Mouse (Mus musculus) liver, postnatal 0 days (tissue): ENCODE data around the gene Mrps12. TPM values are rescaled to one million over a fixed set of nuclear protein-coding genes. Genes with fewer than 3 reads are reported as not detected.

Source experiments
- ATAC-seq: fragments of 200-750 bp; cut with Nextera tagmentation; 2 replicates; pipeline ENCODE4 v1.8.0; 2017; ENCODE audit warnings: mild to moderate bottlenecking, moderate library complexity
- DNase-seq: peaks from one replicate; pipeline ENCODE4 v3.0.0-alpha.2; 2016
- H3K27ac ChIP-seq: fragments of 300-500 bp; sonication (generic); 2 replicates; pipeline ENCODE4 v1.5.1; 2014; ENCODE audit warnings: antibody characterized with exemption, moderate library complexity, mild to moderate bottlenecking, low read depth
- H3K27me3 ChIP-seq: fragments of 300-500 bp; sonication (generic); 2 replicates; pipeline ENCODE4 v1.6.1; 2014; ENCODE audit warnings: low read length, control low read depth, mixed read lengths; ENCODE audit not compliant: insufficient read depth
- H3K36me3 ChIP-seq: fragments of 300-500 bp; sonication (generic); replicated peaks from 2 replicates; pipeline ENCODE4 v1.6.1; 2014; ENCODE audit warnings: mild to moderate bottlenecking, control low read depth, low read length, moderate library complexity, mixed read lengths; ENCODE audit not compliant: insufficient read depth
- H3K4me1 ChIP-seq: fragments of 300-500 bp; sonication (generic); 2 replicates; pipeline ENCODE4 v1.6.1; 2014; ENCODE audit warnings: antibody characterized with exemption, mild to moderate bottlenecking, control low read depth; ENCODE audit not compliant: insufficient read depth
- H3K4me2 ChIP-seq: fragments of 300-500 bp; sonication (generic); 2 replicates; pipeline ENCODE4 v1.6.1; 2014; ENCODE audit warnings: low read depth, mild to moderate bottlenecking, low read length, moderate library complexity, mixed read lengths
- H3K4me3 ChIP-seq: fragments of 300-500 bp; sonication (generic); 2 replicates; pipeline ENCODE4 v1.5.1; 2014; ENCODE audit warnings: low read depth, low read length
- H3K9ac ChIP-seq: fragments of 300-500 bp; sonication (generic); replicated peaks from 2 replicates; pipeline ENCODE4 v1.6.1; 2014; ENCODE audit warnings: mild to moderate bottlenecking, moderate library complexity
- H3K9me3 ChIP-seq: fragments of 300-500 bp; sonication (generic); 2 replicates; pipeline ENCODE4 v1.6.1; 2016; ENCODE audit warnings: mild to moderate bottlenecking, control low read depth, low read length, mixed read lengths
- CTCF ChIP-seq: sonication (generic); IDR thresholded peaks from 2 replicates; pipeline ENCODE4 v1.5.1; 2016; ENCODE audit warnings: antibody characterized with exemption, low read depth
- EP300 ChIP-seq: IDR thresholded peaks from 2 replicates; pipeline ENCODE4 v1.6.1; 2016; ENCODE audit warnings: antibody characterized with exemption, low read depth, mild to moderate bottlenecking
- WGBS: fragments of 180-500 bp; shearing (Covaris S2); extraction: QIAGEN DNeasy Blood & Tissue Kit; methylation state at CpG from one replicate; pipeline ENCODE4 v1.1.7; 2014; ENCODE audit not compliant: insufficient replicate concordance; 5-methylcytosine and 5-hydroxymethylcytosine counted together
- polyA plus RNA-seq: library from polyadenylated mRNA; unstranded; fragments of >200 nt; fragmentation: Nextera tagmentation; extraction: Ambion mirVana; gene quantifications from 2 replicates; pipeline ENCODE4 v1.2.1, GENCODE M21; 2015

Gene Mrps12
- polyA plus RNA-seq, 1 experiment from 2014 or later = 77.2 TPM

- no peak for DNase-seq
- no peak overlapping the region for H3K27ac ChIP-seq
- peaks cover 12% of the 10 kb centered on the region for H3K36me3 ChIP-seq
- no peak for ATAC-seq
- H3K4me1 ChIP-seq = peaks cover 19% of the 10 kb centered on the region
- no peak overlapping the region for H3K4me2 ChIP-seq
- H3K27me3 ChIP-seq = no peaks in the 10 kb centered on the region
- TF ChIP-seq CTCF = no peak
- no peak for TF ChIP-seq EP300
- WGBS = 67% methylated on average over 3 of the region's 5 CpGs
- no peaks in the 10 kb centered on the region for H3K9me3 ChIP-seq
- H3K9ac ChIP-seq = no peak overlapping the region
- H3K4me3 ChIP-seq = no peak overlapping the region
These were observed 43.5 kb upstream of the Mrps12 start for GRCm38 (mm10) chr7:28785161-28785560.

GRCm38 (mm10) chr7:28781261-28781663 is 39.6 kb upstream of the Mrps12 start:
- 58% methylated on average over 8 of the region's 8 CpGs for WGBS
- Histone ChIP-seq H3K27ac (peak overlapping the region; percentile 62; the same call in 1 of the 2 replicates), H3K27me3 (no peaks in the 10 kb centered on the region), H3K4me1 (peaks cover 10% of the 10 kb centered on the region), H3K9ac (no peak overlapping the region; the same call in 1 of the 2 replicates), H3K4me3 (no peak overlapping the region), H3K36me3 (peaks cover 12% of the 10 kb centered on the region), H3K9me3 (no peaks in the 10 kb centered on the region), H3K4me2 (no peak overlapping the region)
- DNase-seq (no peak), ATAC-seq (no peak)
- TF ChIP-seq CTCF = no peak
- no peak for TF ChIP-seq EP300

- H3K9me3 ChIP-seq = no peaks in the 10 kb centered on the region
- no peak overlapping the region; the same call in 1 of the 2 replicates for H3K4me2 ChIP-seq
- H3K27me3 ChIP-seq = no peaks in the 10 kb centered on the region
- H3K4me3 ChIP-seq = no peak overlapping the region
- no peak overlapping the region; the same call in 1 of the 2 replicates for H3K9ac ChIP-seq
- DNase-seq = no peak
- peaks cover 12% of the 10 kb centered on the region for H3K36me3 ChIP-seq
- no peak for ATAC-seq
- H3K4me1 ChIP-seq = peaks cover 10% of the 10 kb centered on the region
- WGBS = 45% methylated on average over 7 of the region's 7 CpGs
- peak overlapping the region; percentile 62 for H3K27ac ChIP-seq
- TF ChIP-seq CTCF = no peak
- TF ChIP-seq EP300 = no peak
These were observed 39.2 kb upstream of the Mrps12 start for GRCm38 (mm10) chr7:28780857-28781256.

- Histone ChIP-seq H3K4me1 (peaks cover 10% of the 10 kb centered on the region), H3K27me3 (no peaks in the 10 kb centered on the region), H3K4me2 (no peak overlapping the region; the same call in 1 of the 2 replicates), H3K27ac (peak overlapping the region; percentile 62), H3K9me3 (no peaks in the 10 kb centered on the region), H3K4me3 (no peak overlapping the region), H3K9ac (no peak overlapping the region), H3K36me3 (peaks cover 12% of the 10 kb centered on the region)
- ATAC-seq (peak; percentile 74), DNase-seq (peak; percentile 90)
- WGBS = 44% methylated on average over 6 of the region's 6 CpGs
- no peak for TF ChIP-seq EP300
- peak; percentile 89 for TF ChIP-seq CTCF
These were observed 38.5 kb upstream of the Mrps12 start for GRCm38 (mm10) chr7:28780067-28780658.

GRCm38 (mm10) chr7:28778825-28779224 is 37.2 kb upstream of the Mrps12 start:
- Histone ChIP-seq H3K9ac (no peak overlapping the region), H3K4me1 (peaks cover 10% of the 10 kb centered on the region), H3K4me2 (no peak overlapping the region), H3K4me3 (no peak overlapping the region), H3K9me3 (no peaks in the 10 kb centered on the region), H3K36me3 (peaks cover 12% of the 10 kb centered on the region), H3K27ac (no peak overlapping the region), H3K27me3 (no peaks in the 10 kb centered on the region)
- TF ChIP-seq EP300 (no peak), CTCF (no peak)
- ATAC-seq = no peak
- 77% methylated on average over 9 of the region's 9 CpGs for WGBS
- DNase-seq = no peak

GRCm38 (mm10) chr7:28775129-28775528 is 33.5 kb upstream of the Mrps12 start:
- no peaks in the 10 kb centered on the region for H3K27me3 ChIP-seq
- H3K9me3 ChIP-seq = no peaks in the 10 kb centered on the region
- no peak for TF ChIP-seq CTCF
- no peak overlapping the region for H3K4me2 ChIP-seq
- no peak for ATAC-seq
- H3K27ac ChIP-seq = no peak overlapping the region
- no peak overlapping the region for H3K4me3 ChIP-seq
- no peak overlapping the region for H3K9ac ChIP-seq
- 81% methylated on average over 7 of the region's 7 CpGs for WGBS
- peaks cover 8% of the 10 kb centered on the region for H3K36me3 ChIP-seq
- DNase-seq = no peak
- peaks cover under 1% of the 10 kb centered on the region for H3K4me1 ChIP-seq

- no peak for DNase-seq
- H3K9ac ChIP-seq = no peak overlapping the region
- H3K4me3 ChIP-seq = no peak overlapping the region
- WGBS = 83% methylated on average over 12 of the region's 12 CpGs
- ATAC-seq = no peak
- no peaks in the 10 kb centered on the region for H3K9me3 ChIP-seq
- TF ChIP-seq CTCF = no peak
- no peak for TF ChIP-seq EP300
- H3K36me3 ChIP-seq = peaks cover 8% of the 10 kb centered on the region
- no peak overlapping the region for H3K27ac ChIP-seq
- H3K27me3 ChIP-seq = no peaks in the 10 kb centered on the region
- H3K4me1 ChIP-seq = no peaks in the 10 kb centered on the region; the same call in 1 of the 2 replicates
- no peak overlapping the region for H3K4me2 ChIP-seq
These were observed 32.5 kb upstream of the Mrps12 start for GRCm38 (mm10) chr7:28774164-28774563.
